Mouse (Mus musculus): Measurements from ENCODE around the gene Vmn1r215. TPM values are rescaled to one million over a fixed set of nuclear protein-coding genes. Genes with fewer than 3 reads are reported as not detected.

The Vmn1r215 gene
- not detected for total RNA-seq (2021)
- not detected in 2 replicates for polyA plus RNA-seq (2012; rRNA removed)
- long read RNA-seq, result 0 reads

DNA sequence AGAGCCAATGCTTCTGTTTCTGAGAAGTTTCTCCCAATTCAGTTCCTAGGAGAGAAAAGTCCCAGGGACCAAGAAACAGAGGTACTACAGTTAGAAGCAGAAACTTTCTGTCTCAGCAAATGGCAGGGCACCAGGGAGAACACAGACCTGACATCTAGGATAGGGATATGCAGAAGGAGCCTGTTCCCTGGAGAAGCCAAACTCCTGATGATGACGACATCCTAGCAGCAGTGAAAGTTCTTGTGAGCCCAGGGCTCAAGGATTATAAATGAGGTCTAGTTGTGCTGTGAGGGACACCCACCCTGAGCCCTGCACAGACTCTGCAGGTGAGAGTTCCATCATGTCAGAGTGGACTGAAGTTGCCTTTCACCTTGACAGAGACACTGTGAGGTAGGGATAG is at the start of gene Vmn1r215:
Vmn1r215 (plus strand) TSS at position 301 of the 400 bp plus-strand sequence.
- Histone ChIP-seq H3K4me1 (ENCODE audit: control insufficient read depth, insufficient read depth, low read length) (no peaks in the 10 kb centered on the region), H3K27me3 (ENCODE audit: control insufficient read depth, insufficient read depth, low read length) (no peaks in the 10 kb centered on the region), H3K9ac (ENCODE audit: low read depth, low read length) (no peak within 1 kb of the TSS), H3K4me3 (no peak within 1 kb of the TSS), H3K79me2 (replicated peaks; ENCODE audit: control insufficient read depth, insufficient read depth, low read length) (no peaks in the 10 kb centered on the region), H3K27ac (no peak within 1 kb of the TSS), H3K36me3 (ENCODE audit: control insufficient read depth, insufficient read depth, low read length) (no peaks in the 10 kb centered on the region)
- no peak for DNase-seq
- TF ChIP-seq POLR2A (IDR thresholded peaks at IDR 0.05; ENCODE audit: insufficient read depth, low read depth, low read length), result no peak
- TF ChIP-seq EP300 (IDR thresholded peaks at IDR 0.05; ENCODE audit: insufficient read depth, low read depth, low read length), result no peak
- TF ChIP-seq CTCF (IDR thresholded peaks at IDR 0.05), result no peak
- intact Hi-C loops (cut with DNase I), result no loop called here
- WGBS, result 56% methylated on average over 1 of the region's 1 CpGs

DNA sequence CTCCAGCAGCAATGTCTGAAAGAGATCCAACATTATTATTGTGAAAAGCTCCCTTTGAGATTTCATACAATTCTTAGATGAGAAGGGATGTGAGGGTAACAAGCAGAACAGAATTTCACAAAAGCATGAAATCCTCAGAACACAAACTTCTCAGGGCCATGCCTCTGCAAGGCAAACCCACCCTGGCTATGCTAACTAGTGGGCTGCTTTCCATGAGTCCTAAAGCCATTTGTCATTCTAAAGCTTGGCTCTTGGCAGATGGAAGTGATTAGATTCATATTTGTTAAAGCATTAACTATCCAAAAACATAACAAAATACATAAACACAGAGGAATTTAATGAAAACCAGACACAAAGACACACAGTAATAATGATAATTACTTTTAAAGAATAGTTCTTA is 49.7 kb upstream of the Vmn1r215 start:
- no peak for DNase-seq
- TF ChIP-seq POLR2A (IDR thresholded peaks at IDR 0.05; ENCODE audit: insufficient read depth, low read depth, low read length) (no peak), CTCF (IDR thresholded peaks at IDR 0.05) (no peak), EP300 (IDR thresholded peaks at IDR 0.05; ENCODE audit: insufficient read depth, low read depth, low read length) (no peak)
- Histone ChIP-seq H3K4me1 (ENCODE audit: control insufficient read depth, insufficient read depth, low read length) (no peaks in the 10 kb centered on the region), H3K79me2 (replicated peaks; ENCODE audit: control insufficient read depth, insufficient read depth, low read length) (no peaks in the 10 kb centered on the region), H3K27ac (no peak overlapping the region), H3K36me3 (ENCODE audit: control insufficient read depth, insufficient read depth, low read length) (no peaks in the 10 kb centered on the region), H3K27me3 (ENCODE audit: control insufficient read depth, insufficient read depth, low read length) (no peaks in the 10 kb centered on the region), H3K4me3 (no peak overlapping the region), H3K9ac (ENCODE audit: low read depth, low read length) (no peak overlapping the region)
- intact Hi-C loops (cut with DNase I), result no loop called here

DNA sequence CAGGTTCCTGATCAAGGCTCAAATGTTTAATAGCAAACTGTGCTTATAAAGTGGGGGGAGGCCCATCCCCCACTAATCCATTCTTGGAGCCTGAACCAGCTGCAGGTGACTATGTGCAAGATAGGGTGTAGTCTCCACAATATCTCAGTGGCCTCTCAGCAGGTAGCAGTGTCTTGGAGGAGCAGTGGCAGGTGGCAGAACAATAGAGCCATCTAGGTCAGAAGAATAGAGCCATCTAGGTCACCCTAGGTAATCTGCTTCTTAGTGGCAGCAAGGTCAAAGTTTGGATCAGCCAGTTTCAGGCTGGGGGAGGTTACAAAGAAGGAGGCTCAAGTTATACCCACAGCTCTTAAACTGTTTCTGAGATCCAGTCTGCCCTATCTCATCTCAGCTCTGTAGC is 43.0 kb upstream of the Vmn1r215 start:
- no peak overlapping the region for H3K4me3 ChIP-seq
- no peaks in the 10 kb centered on the region for H3K36me3 ChIP-seq (ENCODE audit: control insufficient read depth, insufficient read depth, low read length)
- DNase-seq, result no peak
- no peaks in the 10 kb centered on the region for H3K4me1 ChIP-seq (ENCODE audit: control insufficient read depth, insufficient read depth, low read length)
- no peaks in the 10 kb centered on the region for H3K79me2 ChIP-seq (replicated peaks; ENCODE audit: control insufficient read depth, insufficient read depth, low read length)
- no peaks in the 10 kb centered on the region for H3K27me3 ChIP-seq (ENCODE audit: control insufficient read depth, insufficient read depth, low read length)
- intact Hi-C loops (cut with DNase I), result no loop called here
- TF ChIP-seq CTCF (IDR thresholded peaks at IDR 0.05) (no peak), POLR2A (IDR thresholded peaks at IDR 0.05; ENCODE audit: insufficient read depth, low read depth, low read length) (no peak), EP300 (IDR thresholded peaks at IDR 0.05; ENCODE audit: insufficient read depth, low read depth, low read length) (no peak)
- no peak overlapping the region for H3K9ac ChIP-seq (ENCODE audit: low read depth, low read length)
- no peak overlapping the region for H3K27ac ChIP-seq

DNA sequence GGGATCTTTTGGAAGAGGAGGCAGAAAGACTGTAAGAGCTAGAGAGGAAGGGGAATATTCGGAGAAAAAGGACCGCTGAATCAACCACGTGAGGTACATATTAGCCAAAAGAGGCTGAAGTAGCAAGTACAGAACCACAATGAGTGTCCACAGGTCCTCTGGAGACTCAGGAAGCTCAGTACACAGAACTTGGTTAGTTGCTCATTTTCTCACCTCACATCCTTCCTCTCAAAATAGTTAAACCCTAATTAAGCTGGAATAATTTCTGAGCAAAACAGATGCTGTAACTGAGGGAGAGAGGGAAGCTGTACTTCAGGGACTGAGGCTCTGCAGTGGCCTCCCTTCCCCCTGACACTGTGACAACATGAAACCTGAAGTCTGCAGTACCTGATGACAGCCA is 37.7 kb upstream of the Vmn1r215 start, which contains the start of gene Vmn1r214:
Vmn1r214 (plus strand) TSS at position 301 of the 400 bp plus-strand sequence.
- 76% methylated on average over 3 of the region's 3 CpGs for WGBS
- no peak for DNase-seq
- Histone ChIP-seq H3K9ac (ENCODE audit: low read depth, low read length) (no peak within 1 kb of the TSS), H3K27me3 (ENCODE audit: control insufficient read depth, insufficient read depth, low read length) (no peaks in the 10 kb centered on the region), H3K4me1 (ENCODE audit: control insufficient read depth, insufficient read depth, low read length) (no peaks in the 10 kb centered on the region), H3K27ac (no peak within 1 kb of the TSS), H3K36me3 (ENCODE audit: control insufficient read depth, insufficient read depth, low read length) (no peaks in the 10 kb centered on the region), H3K79me2 (replicated peaks; ENCODE audit: control insufficient read depth, insufficient read depth, low read length) (no peaks in the 10 kb centered on the region), H3K4me3 (no peak within 1 kb of the TSS)
- no peak for TF ChIP-seq POLR2A (IDR thresholded peaks at IDR 0.05; ENCODE audit: insufficient read depth, low read depth, low read length)
- no peak for TF ChIP-seq EP300 (IDR thresholded peaks at IDR 0.05; ENCODE audit: insufficient read depth, low read depth, low read length)
- TF ChIP-seq CTCF (IDR thresholded peaks at IDR 0.05), result no peak
- intact Hi-C loops (cut with DNase I), result no loop called here

DNA sequence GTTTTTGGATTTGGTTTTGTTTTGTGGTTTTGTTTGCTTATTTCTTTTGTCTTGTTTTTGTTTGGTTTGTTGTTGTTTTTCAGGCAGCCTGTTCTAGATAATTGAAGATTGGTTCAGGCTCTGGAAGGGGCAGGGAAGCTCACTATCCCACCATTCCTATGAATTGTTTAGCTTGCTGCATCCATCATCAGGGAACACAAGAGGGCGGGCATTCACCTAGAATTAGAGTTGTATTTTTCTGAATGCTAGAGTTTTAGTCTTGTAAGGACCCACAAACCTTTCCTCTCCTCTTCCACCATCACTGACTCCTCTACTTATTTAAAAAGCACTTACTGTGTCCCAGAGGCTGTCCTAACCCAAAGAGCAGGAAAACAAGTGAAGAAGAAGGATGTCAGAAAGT is 10.0 kb upstream of the Vmn1r215 start:
- Histone ChIP-seq H3K4me1 (ENCODE audit: control insufficient read depth, insufficient read depth, low read length) (no peaks in the 10 kb centered on the region), H3K27me3 (ENCODE audit: control insufficient read depth, insufficient read depth, low read length) (no peaks in the 10 kb centered on the region), H3K79me2 (replicated peaks; ENCODE audit: control insufficient read depth, insufficient read depth, low read length) (no peaks in the 10 kb centered on the region), H3K9ac (ENCODE audit: low read depth, low read length) (no peak overlapping the region), H3K36me3 (ENCODE audit: control insufficient read depth, insufficient read depth, low read length) (no peaks in the 10 kb centered on the region), H3K4me3 (no peak overlapping the region), H3K27ac (no peak overlapping the region)
- no peak for DNase-seq
- intact Hi-C loops (cut with DNase I), result no loop called here
- WGBS, result 25% methylated on average over 1 of the region's 1 CpGs
- TF ChIP-seq CTCF (IDR thresholded peaks at IDR 0.05), result no peak
- TF ChIP-seq EP300 (IDR thresholded peaks at IDR 0.05; ENCODE audit: insufficient read depth, low read depth, low read length), result no peak
- TF ChIP-seq POLR2A (IDR thresholded peaks at IDR 0.05; ENCODE audit: insufficient read depth, low read depth, low read length), result no peak

DNA sequence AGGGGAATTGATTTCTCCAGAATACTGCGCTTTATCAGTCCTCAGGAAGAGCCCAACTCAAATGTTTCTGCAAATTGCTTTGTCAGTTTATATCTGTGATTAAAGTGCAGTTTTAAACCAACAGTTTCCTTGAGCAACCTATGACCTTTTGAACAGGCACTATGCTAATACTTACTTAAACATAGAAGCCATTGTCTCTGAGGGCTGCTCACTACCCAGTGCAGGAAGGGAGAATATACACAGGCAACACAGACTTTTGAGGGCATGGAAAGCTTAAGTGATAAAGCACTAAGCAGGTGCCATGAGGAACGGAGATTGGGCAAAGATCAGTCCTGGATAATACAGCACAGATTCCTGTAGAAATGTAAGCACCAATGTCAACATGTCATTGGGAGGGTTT is 1.5 kb downstream of the Vmn1r215 start:
- Histone ChIP-seq H3K4me1 (ENCODE audit: control insufficient read depth, insufficient read depth, low read length) (no peaks in the 10 kb centered on the region), H3K9ac (ENCODE audit: low read depth, low read length) (no peak overlapping the region), H3K36me3 (ENCODE audit: control insufficient read depth, insufficient read depth, low read length) (no peaks in the 10 kb centered on the region), H3K4me3 (no peak overlapping the region), H3K79me2 (replicated peaks; ENCODE audit: control insufficient read depth, insufficient read depth, low read length) (no peaks in the 10 kb centered on the region), H3K27me3 (ENCODE audit: control insufficient read depth, insufficient read depth, low read length) (no peaks in the 10 kb centered on the region), H3K27ac (no peak overlapping the region)
- intact Hi-C loops (cut with DNase I), result no loop called here
- no peak for DNase-seq
- WGBS, result 77% methylated on average over 2 of the region's 2 CpGs
- TF ChIP-seq POLR2A (IDR thresholded peaks at IDR 0.05; ENCODE audit: insufficient read depth, low read depth, low read length) (no peak), EP300 (IDR thresholded peaks at IDR 0.05; ENCODE audit: insufficient read depth, low read depth, low read length) (no peak), CTCF (IDR thresholded peaks at IDR 0.05) (no peak)

Measured in heart, adult 2 months (tissue).